Mouse (Mus musculus): ENCODE measurements around the gene Xrra1.

- TF ChIP-seq CTCF (IDR thresholded peaks at IDR 0.05; ENCODE audit: borderline replicate concordance, insufficient read depth, low read length) (no peak), POLR2A (IDR thresholded peaks at IDR 0.05; ENCODE audit: low read depth, low read length) (no peak)
These were observed 31.3 kb downstream of the Xrra1 start for GRCm38 (mm10) chr7:99890168-99890755.
